Mouse (Mus musculus): ENCODE data around the gene Upk1a. TPM values are rescaled to one million over a fixed set of nuclear protein-coding genes. Genes with fewer than 3 reads are reported as not detected.

The Upk1a gene
- polyA plus RNA-seq (2014; fragmentation: Nextera tagmentation; extraction: Ambion mirVana) = 0.46 and 0.51 TPM in 2 replicates

GRCm38 (mm10) chr7:30612654-30613402 is at the start of gene Upk1a:
Gene Upk1a (minus strand): TSS chr7:30612847.
- Histone ChIP-seq H3K9ac (no peak within 1 kb of the TSS), H3K9me3 (ENCODE audit: low read depth, low read length) (no peaks in the 10 kb centered on the region), H3K36me3 (ENCODE audit: insufficient read depth) (peaks cover 25% of the 10 kb centered on the region), H3K4me3 (ENCODE audit: low read depth, low read length) (no peak within 1 kb of the TSS), H3K4me1 (ENCODE audit: insufficient read depth) (no peaks in the 10 kb centered on the region), H3K27ac (ENCODE audit: low read depth) (no peak within 1 kb of the TSS), H3K4me2 (no peak within 1 kb of the TSS), H3K27me3 (ENCODE audit: insufficient read depth, low read length) (no peaks in the 10 kb centered on the region)
- no peak; the same call in 1 of the 2 replicates for ATAC-seq (ENCODE audit: insufficient read depth)
- DNase-seq = no peak
- WGBS = 59% methylated on average over 8 of the region's 8 CpGs
- no peak for TF ChIP-seq CTCF (IDR thresholded peaks at IDR 0.05; ENCODE audit: low read depth)

DNA sequence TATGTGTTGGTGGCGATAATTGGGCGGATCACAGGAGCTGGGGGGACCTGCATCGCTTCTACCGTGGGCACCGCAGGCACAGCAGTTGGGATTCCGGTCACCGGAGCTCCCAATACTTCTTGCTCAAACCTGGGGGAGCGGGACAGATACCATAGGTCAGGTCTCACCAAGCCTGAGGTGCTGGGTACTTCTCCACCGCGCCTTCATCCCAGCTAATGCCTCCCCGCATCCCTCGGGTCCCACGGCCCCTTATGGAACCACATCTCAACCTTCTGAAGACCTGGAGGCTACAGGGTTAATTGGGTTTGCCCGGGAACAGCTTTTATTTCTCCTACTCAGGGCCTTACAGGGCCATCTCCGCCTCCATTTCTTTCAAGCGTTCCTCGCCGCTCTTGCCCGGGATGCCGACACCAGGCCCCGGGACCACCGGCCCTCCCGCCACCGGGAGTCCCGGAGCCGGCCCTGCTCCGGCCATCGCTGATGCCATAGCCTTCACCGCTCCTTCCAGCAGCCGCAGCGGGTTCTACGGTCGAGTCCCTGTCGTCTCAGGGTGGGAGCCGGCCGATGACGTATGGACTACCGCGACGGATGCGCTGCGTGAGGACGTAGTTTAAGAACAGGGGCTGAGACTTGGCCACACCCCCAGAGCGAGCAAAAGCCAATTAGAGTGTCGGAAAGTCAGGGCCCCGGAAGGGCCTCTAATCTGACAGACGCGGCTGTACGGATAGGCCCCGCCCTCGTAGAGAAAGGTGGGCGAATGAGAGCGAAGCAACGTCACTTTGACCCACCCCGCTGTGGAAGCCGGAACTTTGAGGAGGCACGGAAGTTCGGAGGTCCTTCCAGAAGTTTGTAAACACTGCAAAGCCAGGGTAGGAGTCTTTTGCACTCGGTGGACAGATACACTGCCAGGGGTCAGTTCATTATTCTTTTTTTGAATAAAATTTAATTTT is 37.2 kb upstream of the Upk1a start, which contains the start of gene Rbm42:
Gene Rbm42 (minus strand): TSS at position 727 of the 950 bp plus-strand sequence.
- peaks cover 60% of the 10 kb centered on the region for H3K36me3 ChIP-seq (ENCODE audit: insufficient read depth)
- H3K27ac ChIP-seq (ENCODE audit: low read depth) = peak within 1 kb of the TSS; percentile 81; the same call in 1 of the 2 replicates
- H3K9ac ChIP-seq = peak within 1 kb of the TSS; percentile 90
- H3K4me3 ChIP-seq (ENCODE audit: low read depth, low read length) = peak within 1 kb of the TSS; percentile 91
- ATAC-seq (ENCODE audit: insufficient read depth) (peak; percentile 99), DNase-seq (peak; percentile 100)
- peak within 1 kb of the TSS; percentile 96 for H3K4me2 ChIP-seq
- no peaks in the 10 kb centered on the region for H3K9me3 ChIP-seq (ENCODE audit: low read depth, low read length)
- no peaks in the 10 kb centered on the region for H3K27me3 ChIP-seq (ENCODE audit: insufficient read depth, low read length)
- WGBS = 2% methylated on average over 59 of the region's 59 CpGs
- no peaks in the 10 kb centered on the region for H3K4me1 ChIP-seq (ENCODE audit: insufficient read depth)
- TF ChIP-seq CTCF (IDR thresholded peaks at IDR 0.05; ENCODE audit: low read depth) = no peak

DNA sequence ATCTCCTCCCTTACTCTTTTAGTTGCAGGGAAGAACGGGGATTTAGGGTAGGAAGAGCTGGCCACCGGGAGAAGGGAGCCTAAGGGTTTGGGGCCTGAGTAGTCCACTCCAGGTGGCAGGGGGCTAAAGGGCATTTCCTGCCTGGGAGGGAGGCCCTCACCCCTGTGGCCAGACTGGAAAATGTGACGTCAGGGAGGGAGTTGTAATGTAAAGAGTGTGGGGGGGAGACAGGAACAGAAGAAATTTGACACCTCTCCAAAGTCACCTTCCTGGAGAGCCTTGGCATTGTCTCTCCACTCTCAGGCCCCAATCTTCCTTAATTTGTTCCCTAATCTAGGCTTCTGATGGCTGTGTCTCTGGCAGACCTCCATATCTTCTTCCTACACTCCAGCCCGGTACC is 26.4 kb upstream of the Upk1a start:
- H3K27ac ChIP-seq (ENCODE audit: low read depth) = no peak overlapping the region
- no peak for TF ChIP-seq CTCF (IDR thresholded peaks at IDR 0.05; ENCODE audit: low read depth)
- DNase-seq (no peak), ATAC-seq (ENCODE audit: insufficient read depth) (no peak)
- H3K4me1 ChIP-seq (ENCODE audit: insufficient read depth) = no peaks in the 10 kb centered on the region
- no peaks in the 10 kb centered on the region for H3K9me3 ChIP-seq (ENCODE audit: low read depth, low read length)
- no peak overlapping the region for H3K4me3 ChIP-seq (ENCODE audit: low read depth, low read length)
- no peak overlapping the region for H3K4me2 ChIP-seq
- H3K27me3 ChIP-seq (ENCODE audit: insufficient read depth, low read length) = peaks cover 25% of the 10 kb centered on the region
- H3K36me3 ChIP-seq (ENCODE audit: insufficient read depth) = peaks cover 38% of the 10 kb centered on the region
- 11% methylated on average over 4 of the region's 4 CpGs for WGBS
- no peak overlapping the region for H3K9ac ChIP-seq

DNA sequence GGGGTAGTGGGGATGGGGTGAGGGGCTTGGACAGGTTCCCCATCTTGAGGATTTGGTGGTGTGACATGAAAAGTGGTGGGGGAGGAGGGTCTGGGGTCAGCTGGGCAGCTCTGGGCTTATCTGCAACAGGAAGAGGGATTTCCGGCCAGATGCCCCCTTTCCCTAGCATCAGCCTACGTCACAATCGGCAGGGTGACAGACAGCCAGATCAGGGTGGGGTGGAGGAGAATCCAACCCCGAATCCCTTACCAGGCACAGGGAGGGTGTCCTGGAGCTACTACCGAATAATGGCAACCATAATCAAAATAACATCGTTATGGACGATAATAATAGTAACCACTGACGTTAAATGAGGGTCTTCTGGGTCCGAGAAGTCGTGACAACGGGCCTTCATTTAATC is 23.7 kb upstream of the Upk1a start:
- Histone ChIP-seq H3K27me3 (ENCODE audit: insufficient read depth, low read length) (peaks cover 45% of the 10 kb centered on the region), H3K9me3 (ENCODE audit: low read depth, low read length) (no peaks in the 10 kb centered on the region), H3K4me1 (ENCODE audit: insufficient read depth) (no peaks in the 10 kb centered on the region), H3K27ac (ENCODE audit: low read depth) (no peak overlapping the region), H3K4me3 (ENCODE audit: low read depth, low read length) (no peak overlapping the region), H3K4me2 (no peak overlapping the region), H3K36me3 (ENCODE audit: insufficient read depth) (peaks cover 11% of the 10 kb centered on the region), H3K9ac (no peak overlapping the region)
- WGBS = 19% methylated on average over 11 of the region's 11 CpGs
- DNase-seq (no peak), ATAC-seq (ENCODE audit: insufficient read depth) (no peak)
- no peak for TF ChIP-seq CTCF (IDR thresholded peaks at IDR 0.05; ENCODE audit: low read depth)

GRCm38 (mm10) chr7:30635752-30636151 is 23.1 kb upstream of the Upk1a start, which contains the start of gene Etv2:
Gene Etv2 (minus strand): TSS chr7:30635852.
- no peak within 1 kb of the TSS for H3K27ac ChIP-seq (ENCODE audit: low read depth)
- no peaks in the 10 kb centered on the region for H3K4me1 ChIP-seq (ENCODE audit: insufficient read depth)
- H3K27me3 ChIP-seq (ENCODE audit: insufficient read depth, low read length) = peaks cover 45% of the 10 kb centered on the region
- H3K4me2 ChIP-seq = peak within 1 kb of the TSS; percentile 42
- DNase-seq (no peak), ATAC-seq (ENCODE audit: insufficient read depth) (no peak)
- WGBS = 3% methylated on average over 5 of the region's 5 CpGs
- H3K9ac ChIP-seq = no peak within 1 kb of the TSS
- no peaks in the 10 kb centered on the region for H3K9me3 ChIP-seq (ENCODE audit: low read depth, low read length)
- H3K4me3 ChIP-seq (ENCODE audit: low read depth, low read length) = peak within 1 kb of the TSS; percentile 26
- peaks cover 5% of the 10 kb centered on the region for H3K36me3 ChIP-seq (ENCODE audit: insufficient read depth)
- no peak for TF ChIP-seq CTCF (IDR thresholded peaks at IDR 0.05; ENCODE audit: low read depth)

DNA sequence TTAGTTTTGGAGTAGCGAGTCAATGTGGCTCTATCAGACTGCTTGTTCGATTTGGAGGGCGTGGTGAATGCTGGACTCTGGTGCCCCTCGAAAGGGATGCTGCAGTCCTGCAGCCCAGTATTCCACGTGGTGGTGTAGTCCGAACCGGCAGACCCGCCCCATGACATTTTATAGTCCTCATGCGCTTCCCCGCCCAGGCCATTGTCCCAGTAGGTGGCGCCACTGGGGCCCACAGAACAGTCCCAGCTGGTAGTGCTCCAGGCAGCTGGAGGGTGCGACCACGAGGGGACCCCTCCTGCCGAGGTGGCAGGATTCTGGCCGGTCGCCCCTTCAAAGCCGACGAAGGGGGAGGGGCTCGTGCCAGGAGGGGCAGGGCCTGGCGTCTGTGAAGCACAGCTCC is 22.0 kb upstream of the Upk1a start:
- H3K9me3 ChIP-seq (ENCODE audit: low read depth, low read length) = no peaks in the 10 kb centered on the region
- 1% methylated on average over 20 of the region's 20 CpGs for WGBS
- H3K36me3 ChIP-seq (ENCODE audit: insufficient read depth) = no peaks in the 10 kb centered on the region
- ATAC-seq (ENCODE audit: insufficient read depth) (peak; percentile 78), DNase-seq (peak; percentile 73)
- no peak overlapping the region for H3K27ac ChIP-seq (ENCODE audit: low read depth)
- peaks cover 45% of the 10 kb centered on the region for H3K27me3 ChIP-seq (ENCODE audit: insufficient read depth, low read length)
- H3K4me3 ChIP-seq (ENCODE audit: low read depth, low read length) = peak overlapping the region; percentile 26
- TF ChIP-seq CTCF (IDR thresholded peaks at IDR 0.05; ENCODE audit: low read depth) = peak; percentile 77
- peak overlapping the region; percentile 42 for H3K4me2 ChIP-seq
- H3K4me1 ChIP-seq (ENCODE audit: insufficient read depth) = no peaks in the 10 kb centered on the region
- H3K9ac ChIP-seq = no peak overlapping the region; the same call in 1 of the 2 replicates
